Mouse (Mus musculus): ENCODE results near the gene Btnl9. TPM values are rescaled to one million over a fixed set of nuclear protein-coding genes. Genes with fewer than 3 reads are reported as not detected.

The Btnl9 gene
- polyA plus RNA-seq, 1 experiment from 2014 or later: 0.23 TPM

DNA sequence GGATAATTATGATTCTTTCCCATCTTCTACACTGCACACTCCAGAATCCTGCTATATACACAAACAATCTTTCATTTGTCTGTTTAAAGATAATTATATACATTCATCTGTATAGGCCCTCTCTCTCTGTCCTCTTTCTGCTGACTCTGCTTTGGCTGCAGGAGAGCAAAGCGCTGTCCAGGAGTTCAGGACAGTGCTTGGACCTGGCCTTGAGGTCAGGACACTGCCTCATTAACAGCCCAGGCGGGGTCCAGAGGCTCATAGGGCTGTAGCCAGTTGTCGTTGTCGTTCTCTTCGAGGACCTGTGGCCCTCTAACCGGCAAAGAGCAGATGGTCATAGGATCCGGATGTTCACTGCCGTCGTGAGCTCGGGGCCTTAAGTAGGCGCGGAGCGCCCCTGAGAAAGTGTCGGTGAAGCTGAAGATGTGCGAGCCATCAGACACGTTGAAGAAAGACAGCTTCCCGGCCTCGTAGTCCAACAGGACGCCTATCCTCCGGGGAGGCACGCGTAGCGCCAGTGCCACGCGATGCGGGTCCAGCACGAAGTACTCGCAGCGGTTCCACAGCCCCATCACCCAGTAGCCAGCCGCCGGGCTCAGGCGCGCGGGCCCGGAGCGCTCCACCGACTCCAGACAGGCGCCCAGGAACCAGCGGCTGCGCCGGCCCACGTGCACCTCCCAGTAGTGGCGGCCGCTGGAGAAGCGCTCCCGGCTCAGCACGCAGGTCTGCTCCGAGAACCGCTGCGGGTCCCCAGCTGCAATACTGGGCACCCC is 17.9 kb downstream of the Btnl9 start:
- WGBS: 4% methylated on average over 48 of the region's 50 CpGs
- DNase-seq (ENCODE audit: low spot score): no peak
- Histone ChIP-seq H3K9me3 (no peaks in the 10 kb centered on the region; the same call in 1 of the 2 replicates), H3K27me3 (ENCODE audit: insufficient read depth, poor library complexity, severe bottlenecking) (peaks cover 32% of the 10 kb centered on the region), H3K36me3 (no peaks in the 10 kb centered on the region), H3K27ac (no peak overlapping the region), H3K4me3 (peak overlapping the region; percentile 58), H3K4me1 (peaks cover 8% of the 10 kb centered on the region)

DNA sequence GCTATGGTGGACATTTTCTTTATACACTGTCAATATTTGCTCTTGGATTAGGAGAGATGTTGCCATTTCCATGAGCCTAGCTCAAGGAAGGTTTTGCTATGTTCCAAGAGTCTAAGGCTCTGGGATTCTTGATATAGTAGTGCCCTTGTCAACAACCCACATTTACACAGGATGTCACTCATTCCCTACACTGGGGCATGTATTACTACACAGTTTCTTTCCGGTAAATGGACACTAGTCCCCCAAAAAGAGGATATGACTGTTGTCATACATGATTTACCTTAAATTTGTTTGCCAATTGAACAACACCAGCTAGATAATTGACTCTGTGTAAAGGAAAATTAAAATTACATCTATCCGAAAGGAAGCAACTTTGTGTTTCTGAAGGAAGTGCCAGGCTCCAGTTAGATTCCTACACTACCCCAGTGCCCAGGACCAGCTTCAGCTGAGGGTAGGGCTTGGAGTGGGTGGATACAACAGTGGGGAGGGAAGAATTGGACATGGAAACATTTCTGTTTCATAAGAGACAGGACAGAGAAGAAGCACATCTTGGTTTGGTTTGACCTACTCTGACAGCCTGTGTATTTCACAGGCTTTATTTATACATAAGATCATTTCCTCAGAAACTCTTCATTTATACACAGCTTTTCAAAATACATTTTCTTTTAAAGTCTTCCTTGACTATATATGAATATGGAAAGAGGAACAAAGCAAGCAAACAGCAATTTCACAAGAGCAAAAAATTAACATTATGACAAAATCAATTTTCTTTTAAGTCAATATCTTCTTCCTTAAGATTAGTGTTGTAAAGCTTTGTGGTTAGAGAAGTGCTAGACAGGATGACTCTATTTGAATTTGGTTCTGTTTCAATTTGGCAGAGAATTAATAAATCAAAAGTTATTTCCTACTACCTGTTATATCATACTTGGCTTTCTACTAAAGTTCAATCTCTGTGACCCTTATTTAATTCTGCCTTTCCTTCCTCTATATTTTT is 29.8 kb downstream of the Btnl9 start:
- no peak overlapping the region for H3K27ac ChIP-seq
- DNase-seq (ENCODE audit: low spot score): no peak
- H3K36me3 ChIP-seq: no peaks in the 10 kb centered on the region
- no peak overlapping the region for H3K4me3 ChIP-seq
- WGBS: 84% methylated on average over 2 of the region's 2 CpGs
- H3K9me3 ChIP-seq: no peaks in the 10 kb centered on the region
- H3K27me3 ChIP-seq (ENCODE audit: insufficient read depth, poor library complexity, severe bottlenecking): no peaks in the 10 kb centered on the region
- H3K4me1 ChIP-seq: no peaks in the 10 kb centered on the region

DNA sequence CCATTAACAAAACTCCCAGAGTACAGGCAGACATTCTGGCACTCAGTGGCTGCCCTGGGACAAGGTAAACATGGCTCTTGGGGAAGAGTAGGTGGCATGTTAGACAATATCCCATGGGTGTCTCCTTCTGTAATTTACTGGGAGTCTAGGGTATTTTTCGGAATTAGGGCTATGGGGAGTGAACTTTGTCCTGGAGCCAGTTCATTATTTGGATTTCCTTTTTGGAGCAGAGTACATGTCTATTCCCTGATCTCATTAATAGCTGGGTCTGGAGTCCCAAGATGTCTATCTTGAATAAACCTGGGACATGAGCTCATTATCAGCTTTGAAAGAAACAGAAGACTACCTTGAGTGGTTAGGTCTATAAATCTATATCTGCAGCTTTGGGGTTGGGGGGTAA is 32.9 kb downstream of the Btnl9 start, which contains the start of gene Olfr1394:
Olfr1394 (plus strand) TSS at position 301 of the 400 bp plus-strand sequence.
- Histone ChIP-seq H3K27ac (no peak within 1 kb of the TSS), H3K4me3 (no peak within 1 kb of the TSS), H3K27me3 (ENCODE audit: insufficient read depth, poor library complexity, severe bottlenecking) (no peaks in the 10 kb centered on the region), H3K4me1 (no peaks in the 10 kb centered on the region), H3K9me3 (no peaks in the 10 kb centered on the region), H3K36me3 (no peaks in the 10 kb centered on the region)
- DNase-seq (ENCODE audit: low spot score): no peak
- WGBS: 76% methylated on average over 1 of the region's 1 CpGs

DNA sequence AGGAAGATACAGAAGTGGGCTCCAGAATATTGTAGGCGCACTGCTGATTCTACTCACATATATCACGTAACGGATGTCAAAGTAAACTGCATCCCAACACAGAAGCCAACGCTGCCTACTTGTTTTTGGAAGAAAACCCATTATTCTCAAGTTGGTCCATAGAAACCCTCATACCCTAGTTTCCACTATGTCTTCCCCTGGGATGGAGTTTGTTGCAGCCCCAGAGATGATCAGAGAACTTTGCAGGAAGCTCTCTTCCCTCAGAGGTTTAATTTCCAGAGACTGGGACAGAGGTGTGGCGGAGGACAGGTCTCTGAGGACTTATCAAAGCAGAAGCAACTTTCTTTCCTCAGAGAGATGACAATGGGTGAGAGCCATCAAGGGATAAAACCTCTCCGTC is 45.0 kb downstream of the Btnl9 start, which contains the start of gene Olfr1395:
Olfr1395 (plus strand) TSS at position 301 of the 400 bp plus-strand sequence.
- no peak within 1 kb of the TSS for H3K4me3 ChIP-seq
- no peak within 1 kb of the TSS for H3K27ac ChIP-seq
- 88% methylated on average over 6 of the region's 6 CpGs for WGBS
- DNase-seq (ENCODE audit: low spot score): no peak
- H3K9me3 ChIP-seq: no peaks in the 10 kb centered on the region
- no peaks in the 10 kb centered on the region for H3K27me3 ChIP-seq (ENCODE audit: insufficient read depth, poor library complexity, severe bottlenecking)
- H3K4me1 ChIP-seq: no peaks in the 10 kb centered on the region
- H3K36me3 ChIP-seq: no peaks in the 10 kb centered on the region

DNA sequence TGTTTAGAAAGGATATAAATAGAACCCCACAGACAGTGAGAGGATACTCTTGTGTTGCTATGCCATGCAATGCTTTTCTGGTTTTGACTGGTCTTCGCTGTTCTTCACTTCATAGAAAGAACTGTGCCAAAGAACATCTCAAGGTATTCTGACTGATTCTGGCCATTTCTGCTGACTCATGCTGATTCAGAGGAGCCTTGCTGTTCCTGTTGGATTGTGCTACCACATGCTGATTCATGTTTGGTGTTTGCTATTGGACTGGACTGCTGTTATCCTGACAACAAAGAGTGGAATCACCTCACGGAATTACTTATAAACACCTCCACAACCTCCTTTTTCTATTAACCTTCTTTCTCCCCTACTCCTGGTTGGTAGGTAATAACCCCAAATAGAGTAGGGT is 62.8 kb downstream of the Btnl9 start:
- Histone ChIP-seq H3K27me3 (ENCODE audit: insufficient read depth, poor library complexity, severe bottlenecking) (no peaks in the 10 kb centered on the region), H3K9me3 (no peaks in the 10 kb centered on the region), H3K4me3 (no peak overlapping the region), H3K4me1 (no peaks in the 10 kb centered on the region), H3K27ac (no peak overlapping the region), H3K36me3 (no peaks in the 10 kb centered on the region)
- WGBS: 84% methylated on average over 2 of the region's 2 CpGs
- no peak for DNase-seq (ENCODE audit: low spot score)

DNA sequence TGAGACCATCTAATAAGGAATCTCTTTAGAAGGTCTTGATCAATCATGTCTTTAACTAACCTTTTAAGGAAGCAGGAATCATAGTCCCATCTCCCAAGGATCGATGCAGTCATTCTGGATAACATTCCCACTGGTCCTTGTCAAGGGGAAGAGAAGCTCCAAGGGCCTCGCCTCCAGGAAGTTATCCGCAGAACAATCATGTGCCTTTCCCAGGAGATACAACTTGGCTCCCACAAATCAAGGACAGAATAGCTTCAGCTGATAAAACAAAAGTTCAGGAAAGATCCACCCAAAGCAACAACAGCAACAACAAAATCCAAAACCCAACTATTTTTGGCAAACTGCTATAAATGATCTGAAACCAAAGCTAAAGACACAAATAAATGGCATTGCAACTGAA is 67.3 kb downstream of the Btnl9 start:
- WGBS: 78% methylated on average over 3 of the region's 3 CpGs
- H3K4me3 ChIP-seq: no peak overlapping the region

More for the DNA sequence above, 67.3 kb downstream of the Btnl9 start:
- no peak overlapping the region for H3K27ac ChIP-seq
- no peaks in the 10 kb centered on the region for H3K27me3 ChIP-seq (ENCODE audit: insufficient read depth, poor library complexity, severe bottlenecking)
- no peaks in the 10 kb centered on the region for H3K4me1 ChIP-seq
- H3K36me3 ChIP-seq: no peaks in the 10 kb centered on the region
- H3K9me3 ChIP-seq: no peaks in the 10 kb centered on the region
- no peak for DNase-seq (ENCODE audit: low spot score)

Other genes with a start within 250 kb of the Btnl9 start
- gene Psme2b, start 241.0 kb downstream of the Btnl9 start, polyA plus RNA-seq (2016; fragmentation: Nextera tagmentation; extraction: Ambion mirVana): 1.9 and 2.0 TPM in 2 replicates
- gene Olfr56, start 208.3 kb downstream of the Btnl9 start, polyA plus RNA-seq (2016; fragmentation: Nextera tagmentation; extraction: Ambion mirVana): not detected in 2 replicates
- 0.11 TPM in 1 of 2 replicates, not detected in the other for gene 9930111J21Rik1, start 207.8 kb downstream of the Btnl9 start, polyA plus RNA-seq (2016; fragmentation: Nextera tagmentation; extraction: Ambion mirVana)
- not detected in 2 replicates for gene Gm12185, start 194.9 kb downstream of the Btnl9 start, polyA plus RNA-seq (2016; fragmentation: Nextera tagmentation; extraction: Ambion mirVana)
- 0.34 TPM in 1 of 2 replicates, not detected in the other for gene Tgtp1, start 193.0 kb downstream of the Btnl9 start, polyA plus RNA-seq (2016; fragmentation: Nextera tagmentation; extraction: Ambion mirVana)
- gene 9930111J21Rik2, start 135.9 kb downstream of the Btnl9 start, polyA plus RNA-seq (2016; fragmentation: Nextera tagmentation; extraction: Ambion mirVana): 0.05 and 0.09 TPM in 2 replicates
- gene Tgtp2, start 123.0 kb downstream of the Btnl9 start, polyA plus RNA-seq (2016; fragmentation: Nextera tagmentation; extraction: Ambion mirVana): not detected in 2 replicates
- 0.30 and 0.33 TPM in 2 replicates for gene Ifi47, start 110.6 kb downstream of the Btnl9 start, polyA plus RNA-seq (2016; fragmentation: Nextera tagmentation; extraction: Ambion mirVana)
- not detected in 2 replicates for gene Olfr1396, start 72.3 kb downstream of the Btnl9 start, polyA plus RNA-seq (2016; fragmentation: Nextera tagmentation; extraction: Ambion mirVana)
- gene Olfr1395, start 44.9 kb downstream of the Btnl9 start, polyA plus RNA-seq (2016; fragmentation: Nextera tagmentation; extraction: Ambion mirVana): not detected in 2 replicates
- not detected in 2 replicates for gene Olfr1394, start 32.8 kb downstream of the Btnl9 start, polyA plus RNA-seq (2016; fragmentation: Nextera tagmentation; extraction: Ambion mirVana)
- 32.8 and 34.6 TPM in 2 replicates for gene Zfp62, start 16.1 kb upstream of the Btnl9 start, polyA plus RNA-seq (2016; fragmentation: Nextera tagmentation; extraction: Ambion mirVana)
- gene Mgat1, start 57.0 kb upstream of the Btnl9 start, polyA plus RNA-seq (2016; fragmentation: Nextera tagmentation; extraction: Ambion mirVana): 41.1 and 46.9 TPM in 2 replicates
- not detected in 2 replicates for gene Olfr1393, start 91.1 kb upstream of the Btnl9 start, polyA plus RNA-seq (2016; fragmentation: Nextera tagmentation; extraction: Ambion mirVana)
- gene Olfr1392, start 98.1 kb upstream of the Btnl9 start, polyA plus RNA-seq (2016; fragmentation: Nextera tagmentation; extraction: Ambion mirVana): not detected in 2 replicates
- not detected in 2 replicates for gene Olfr10, start 117.6 kb upstream of the Btnl9 start, polyA plus RNA-seq (2016; fragmentation: Nextera tagmentation; extraction: Ambion mirVana)
- not detected in 2 replicates for gene Olfr1391, start 135.6 kb upstream of the Btnl9 start, polyA plus RNA-seq (2016; fragmentation: Nextera tagmentation; extraction: Ambion mirVana)
- gene Olfr1390, start 148.0 kb upstream of the Btnl9 start, polyA plus RNA-seq (2016; fragmentation: Nextera tagmentation; extraction: Ambion mirVana): not detected in 2 replicates
- not detected in 2 replicates for gene Olfr1389, start 235.9 kb upstream of the Btnl9 start, polyA plus RNA-seq (2016; fragmentation: Nextera tagmentation; extraction: Ambion mirVana)
- 0.16 and 0.18 TPM in 2 replicates for gene Olfr1388, start 249.5 kb upstream of the Btnl9 start, polyA plus RNA-seq (2016; fragmentation: Nextera tagmentation; extraction: Ambion mirVana)

Measured in heart, embryonic 10.5 days (tissue).